Mouse (Mus musculus): ENCODE measurements around the gene Accs.

DNA sequence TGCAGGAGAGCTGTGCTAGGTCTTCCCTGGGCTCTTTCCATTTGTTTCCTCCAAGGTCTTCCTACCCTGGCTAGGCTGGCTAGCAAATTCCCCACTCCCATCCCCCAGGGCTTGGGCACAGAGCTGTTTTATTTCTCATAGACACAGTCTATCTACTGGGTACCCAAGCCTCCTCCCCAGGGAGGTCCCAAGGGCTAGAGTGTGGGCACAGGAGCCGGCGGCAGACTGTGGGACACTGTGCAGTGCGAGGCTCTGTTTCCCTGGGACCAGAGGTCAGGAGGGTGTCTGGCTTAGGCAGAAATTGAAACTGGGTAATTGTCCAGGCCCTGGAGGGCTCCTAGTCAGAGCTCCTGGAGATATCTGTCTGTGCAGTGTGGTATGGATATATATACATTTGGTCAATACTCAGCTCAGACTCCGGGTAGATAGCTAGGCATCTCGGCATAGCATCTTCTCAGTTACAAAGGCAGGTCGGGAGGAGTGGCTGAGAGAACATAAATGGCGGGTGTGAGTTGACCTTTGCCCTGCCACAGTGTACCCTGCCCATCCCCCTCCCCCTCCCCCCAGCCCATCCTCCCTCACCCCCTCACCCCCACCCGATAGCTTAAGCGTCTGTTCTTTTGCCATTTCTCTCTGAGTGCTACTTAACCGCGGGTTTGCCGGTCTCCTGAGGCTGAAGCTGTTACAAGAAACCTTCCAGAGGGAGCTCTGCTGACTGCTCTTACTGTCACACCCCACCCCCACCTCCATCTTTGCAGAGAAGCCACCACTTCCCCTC is 23.9 kb upstream of the Accs start:
- no peak for TF ChIP-seq TCF12 (IDR thresholded peaks at IDR 0.05; ENCODE audit: insufficient read depth, poor library complexity, severe bottlenecking)
- TF ChIP-seq MYOD1 (IDR thresholded peaks at IDR 0.05; ENCODE audit: control insufficient read depth in 1 of 3, insufficient read length in 2 of 3, low read depth in 2 of 3): no peak
- TF ChIP-seq USF1 (IDR thresholded peaks at IDR 0.05; ENCODE audit: low read depth): no peak
- TF ChIP-seq POLR2AphosphoS2 (IDR thresholded peaks at IDR 0.05; ENCODE audit: insufficient read length, low read depth): no peak
- no peak for TF ChIP-seq POLR2A (IDR thresholded peaks at IDR 0.05; ENCODE audit: insufficient read length, low read depth)

All from myocyte (in vitro differentiated cells).